Mouse (Mus musculus) CD4-positive, CD25-positive, alpha-beta regulatory T cell, adult 2 months (primary cell): ENCODE data around the gene Ttpal.
"Not testable (repeated sequence)": the region's sequence is repeated elsewhere in the genome, so short reads cannot be mapped to it uniquely, and the experiment has no call there.

Experiments
- DNase-seq: peaks from one replicate; pipeline ENCODE4 v3.0.0-alpha.2; 2012; ENCODE audit warnings: low read depth, low spot score

Ttpal gene

DNA sequence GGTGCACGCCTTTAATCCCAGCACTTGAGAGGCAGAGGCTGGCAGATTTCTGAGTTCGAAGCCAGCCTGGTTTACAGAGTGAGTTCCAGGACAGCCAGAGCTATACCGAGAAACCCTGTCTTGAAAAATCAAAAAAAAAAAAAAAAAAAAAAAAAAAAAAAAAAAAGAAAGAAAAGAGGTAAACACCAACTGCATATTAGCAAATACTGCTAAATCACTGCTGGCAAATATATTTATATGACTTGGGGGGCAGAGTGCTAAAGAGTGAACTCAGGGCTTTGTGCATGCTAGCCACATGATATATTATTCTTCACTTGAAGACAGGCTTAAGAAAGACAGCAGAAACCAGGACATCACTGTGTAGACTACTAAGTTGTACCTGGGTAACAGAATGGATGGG, 19.3 kb downstream of the Ttpal start:
- not testable (repeated sequence) for DNase-seq

DNA sequence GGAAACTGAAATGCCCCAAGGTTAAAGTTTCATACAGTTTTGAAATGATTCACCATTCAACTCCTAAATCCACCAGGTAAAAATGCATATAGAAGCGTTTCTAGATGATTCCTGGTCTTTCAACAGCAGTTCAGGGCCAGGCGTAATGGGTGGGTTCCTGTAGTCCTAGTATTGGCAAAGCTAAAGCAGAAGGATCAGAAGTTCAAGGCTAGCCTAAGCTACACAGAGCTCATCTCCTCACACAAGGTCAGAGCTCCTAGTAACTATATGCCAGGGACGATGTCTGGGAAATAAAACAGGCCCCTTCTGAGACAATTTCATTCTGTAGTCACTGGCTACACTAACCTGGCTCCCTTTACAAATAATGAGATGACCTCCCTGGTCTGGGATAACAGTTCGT, 29.1 kb downstream of the Ttpal start:
- no peak for DNase-seq

- no peak for DNase-seq
Measured at GRCm38 (mm10) chr2:163631715-163632114, 29.6 kb downstream of the Ttpal start.

GRCm38 (mm10) chr2:163634211-163634610, 32.1 kb downstream of the Ttpal start:
- DNase-seq: no peak

DNA sequence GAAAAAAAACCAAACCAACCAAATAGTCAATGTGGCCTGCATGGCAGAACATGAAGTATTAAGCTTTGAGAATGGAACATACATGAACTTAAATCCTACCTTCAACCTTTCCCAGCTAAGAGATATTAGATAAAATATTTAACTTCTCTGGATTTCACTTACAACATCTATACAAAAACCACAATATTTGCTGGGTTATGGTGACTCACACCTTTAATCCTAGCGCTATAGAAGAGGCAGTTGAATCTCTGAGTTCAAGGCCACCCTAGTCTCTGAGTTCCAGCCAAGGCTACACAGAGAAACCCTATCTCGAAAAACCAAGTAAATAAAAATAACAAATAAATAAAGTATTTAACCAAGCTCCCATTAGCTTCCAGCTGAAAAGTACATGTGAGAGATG, 33.9 kb downstream of the Ttpal start:
- DNase-seq: no peak

GRCm38 (mm10) chr2:163637655-163638266, 35.6 kb downstream of the Ttpal start:
- no peak for DNase-seq

DNA sequence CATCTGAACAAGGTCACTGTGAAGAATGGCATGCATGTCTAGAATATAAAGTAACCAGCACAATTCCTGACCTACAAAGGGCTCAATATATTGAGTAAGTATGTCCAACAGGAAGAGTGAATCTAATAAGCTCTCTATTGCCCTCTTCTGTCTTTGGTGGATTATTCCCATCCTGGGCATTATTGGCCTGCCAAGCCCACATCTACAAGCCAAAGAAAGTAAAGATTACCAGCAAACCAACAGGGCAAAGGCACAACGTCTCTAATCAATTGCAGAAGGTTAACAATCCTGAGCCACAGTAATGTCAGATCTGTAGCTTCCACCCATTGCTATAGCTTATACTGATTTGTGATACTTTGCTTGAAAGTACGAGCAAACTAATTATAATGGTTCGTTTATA, 38.4 kb downstream of the Ttpal start:
- peak; percentile 37 for DNase-seq

- no peak for DNase-seq
Measured at GRCm38 (mm10) chr2:163641681-163642080, 39.6 kb downstream of the Ttpal start.

GRCm38 (mm10) chr2:163642685-163643575, 40.8 kb downstream of the Ttpal start:
- peak; percentile 91 for DNase-seq

GRCm38 (mm10) chr2:163643576-163643971, 41.5 kb downstream of the Ttpal start:
- no peak for DNase-seq

- DNase-seq: peak; percentile 56
Measured at GRCm38 (mm10) chr2:163644047-163644446, 41.9 kb downstream of the Ttpal start.

DNA sequence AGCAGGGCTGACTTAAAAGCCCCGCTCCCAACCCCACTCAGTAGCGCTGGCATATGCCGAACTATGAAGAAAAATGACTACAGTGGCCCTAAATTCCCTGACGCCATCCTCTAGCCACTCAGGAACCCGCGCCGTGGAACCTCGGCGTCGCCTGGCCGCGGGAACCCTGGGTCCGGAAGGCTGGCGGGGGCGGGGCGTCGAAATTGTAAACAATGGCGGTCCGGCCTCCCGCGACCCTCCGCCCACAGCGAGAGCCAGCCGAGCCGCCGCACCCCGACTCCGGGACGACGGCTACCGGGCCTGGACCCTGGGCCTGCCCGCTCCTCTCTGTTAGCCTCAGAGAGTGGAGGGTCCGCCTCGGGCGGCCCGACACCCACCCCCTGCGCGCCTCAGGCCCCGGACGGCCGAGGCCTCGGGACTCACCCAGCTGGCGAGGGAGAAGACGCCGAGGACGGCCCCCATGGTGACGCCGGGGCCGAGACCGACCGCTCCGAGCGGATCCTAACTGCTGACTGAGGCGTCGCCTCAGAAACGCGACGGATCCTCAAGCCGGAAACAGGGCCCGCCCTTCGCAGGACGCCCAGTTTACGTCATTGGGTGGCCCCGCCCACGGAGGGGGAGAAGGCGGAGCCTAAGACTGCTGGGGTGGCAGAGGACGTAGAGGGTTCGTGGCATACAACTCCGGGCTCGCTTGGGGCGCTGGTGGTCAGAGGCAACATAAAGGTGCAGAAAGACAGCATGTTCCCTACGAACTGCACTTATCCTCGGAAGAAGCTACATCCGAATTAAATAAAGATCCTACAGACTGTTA, 42.7 kb downstream of the Ttpal start, which contains the start of gene Serinc3:
Gene Serinc3, minus strand, starts transcription at position 557 of the 811 bp plus-strand sequence.
- peak; percentile 99 for DNase-seq

DNA sequence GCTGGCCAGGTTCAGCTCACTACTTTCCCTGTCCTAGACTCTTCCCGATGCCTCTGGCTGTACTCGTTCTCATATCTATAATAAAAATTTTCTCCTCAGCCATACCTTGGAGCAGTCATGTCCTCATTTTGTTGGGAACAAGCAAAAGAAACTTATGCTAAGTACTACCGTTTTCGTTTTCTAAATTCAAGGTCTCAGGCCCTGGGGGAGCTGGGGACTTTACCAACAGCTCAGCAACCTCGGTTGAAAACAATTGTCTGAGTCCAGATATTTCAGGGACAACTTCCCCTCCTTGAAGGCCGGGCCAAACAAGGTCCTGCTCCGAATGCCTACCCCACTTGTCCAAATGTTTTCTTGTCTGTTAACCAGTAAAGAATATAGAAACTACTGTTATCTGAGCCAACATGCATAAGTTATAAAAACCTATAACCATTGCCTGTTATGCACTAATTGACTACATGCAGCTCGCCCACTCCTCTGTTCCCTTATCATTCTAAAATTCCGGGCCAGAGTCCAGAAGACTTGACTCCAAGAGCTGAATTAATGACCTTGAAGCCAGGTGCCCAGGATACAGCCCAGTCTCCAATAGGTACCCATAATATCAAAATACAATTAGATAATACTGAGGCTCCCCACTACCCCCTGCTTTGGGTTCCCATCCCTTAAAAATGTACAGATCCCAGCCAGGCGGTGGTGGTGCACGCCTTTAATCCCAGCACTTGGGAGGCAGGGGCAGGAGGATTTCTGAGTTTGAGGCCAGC, 43.8 kb downstream of the Ttpal start:
- no peak for DNase-seq

DNA sequence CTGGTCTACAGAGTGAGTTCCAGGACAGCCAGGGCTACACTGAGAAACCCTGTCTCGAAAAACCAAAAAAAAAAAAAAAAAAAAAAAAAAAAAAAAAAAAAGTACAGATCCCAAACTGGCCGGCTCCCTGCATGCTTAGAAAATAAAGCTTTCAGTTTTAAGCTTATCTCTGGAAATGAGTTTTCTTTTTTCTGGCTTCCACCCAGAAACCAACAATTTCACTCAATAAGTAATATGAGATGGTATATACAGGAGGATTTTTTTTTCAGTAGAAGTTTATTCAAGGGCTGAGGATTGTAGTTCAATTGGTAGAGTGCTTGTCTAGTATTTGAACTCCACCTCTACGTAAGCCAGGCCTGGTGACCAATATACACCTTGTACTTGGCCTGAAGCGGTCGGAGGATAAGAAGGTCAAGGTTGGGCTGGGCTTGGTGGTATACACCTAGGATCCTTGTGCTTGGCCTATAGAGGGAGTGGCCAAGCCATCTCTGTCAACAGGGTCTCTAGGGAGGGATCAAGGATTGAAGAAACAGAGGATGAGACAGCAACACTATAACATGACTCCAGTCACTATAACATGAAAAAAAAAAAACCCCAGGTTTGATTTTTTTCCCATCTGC, 44.5 kb downstream of the Ttpal start:
- DNase-seq: no peak

- DNase-seq: not testable (repeated sequence)
Measured at GRCm38 (mm10) chr2:163655699-163656098, 53.6 kb downstream of the Ttpal start.

DNA sequence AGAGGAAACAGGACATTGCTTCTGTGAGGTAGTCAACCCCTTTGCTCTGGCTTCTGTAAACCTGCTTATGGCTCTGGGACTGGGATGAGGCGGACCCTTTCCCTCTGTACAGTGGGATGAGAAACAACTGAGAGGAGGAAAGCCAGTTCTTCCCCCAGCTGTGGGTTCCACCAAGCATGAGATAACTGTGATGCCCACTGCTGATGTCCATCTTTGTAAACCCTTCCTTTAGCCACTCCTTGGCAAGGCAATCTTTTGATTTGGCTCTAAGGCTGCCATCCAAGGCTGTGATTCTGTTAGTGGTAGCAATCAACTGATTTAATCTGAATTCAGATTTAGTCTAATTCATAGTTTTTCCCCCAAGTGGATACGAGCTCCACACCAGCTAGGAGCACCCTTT, 55.4 kb downstream of the Ttpal start:
- DNase-seq: no peak

GRCm38 (mm10) chr2:163657975-163658886, 56.1 kb downstream of the Ttpal start, which contains the start of gene Pkig:
Gene Pkig (plus strand): TSS chr2:163658386.
- peak; percentile 90 for DNase-seq

DNA sequence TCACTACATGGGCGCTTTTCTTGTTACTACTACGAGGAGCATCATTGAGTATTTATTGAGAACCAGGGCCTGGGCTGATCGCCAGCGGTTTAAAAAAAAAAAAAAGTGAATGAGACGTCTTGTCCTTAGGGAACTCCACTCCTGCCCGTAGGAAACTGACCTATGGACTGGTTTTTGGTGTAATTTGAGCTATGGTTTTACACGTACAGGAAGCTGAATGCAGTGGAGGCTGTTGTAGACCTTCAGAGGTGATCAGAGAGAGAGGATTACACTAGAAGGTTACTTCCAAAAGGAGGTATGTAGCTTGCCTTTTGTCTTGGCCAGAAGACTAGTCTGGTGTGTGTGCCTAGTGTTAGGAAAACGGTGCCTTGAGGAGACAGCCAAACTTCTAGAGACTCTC, 56.8 kb downstream of the Ttpal start:
- DNase-seq: no peak

DNA sequence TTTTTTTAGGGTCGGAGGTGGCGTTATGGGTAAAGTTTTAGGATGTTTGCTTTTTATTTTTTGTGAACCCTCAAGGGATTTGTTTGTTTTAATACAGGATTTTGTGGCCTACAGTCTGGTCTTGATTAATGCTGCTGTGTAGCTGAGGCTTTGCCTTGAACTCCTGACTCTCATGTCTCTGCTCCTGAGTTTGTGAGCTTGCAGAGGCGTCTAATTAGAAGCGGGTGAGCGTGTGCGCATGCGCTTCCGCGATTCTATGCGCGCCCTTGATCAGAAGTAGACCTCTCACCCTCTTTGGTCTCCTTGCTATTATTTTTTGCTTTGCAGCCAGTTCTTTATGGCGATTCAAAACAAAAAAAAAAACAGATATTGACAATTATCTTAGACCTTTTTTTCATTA, 57.3 kb downstream of the Ttpal start:
- no peak for DNase-seq
